Mouse (Mus musculus) gonadal fat pad, adult 2 months (tissue): ENCODE measurements around the gene Zic2. TPM values are rescaled to one million over a fixed set of nuclear protein-coding genes. Genes with fewer than 3 reads are reported as not detected.
"Not testable (repeated sequence)": the region's sequence is repeated elsewhere in the genome, so short reads cannot be mapped to it uniquely, and the experiment has no call there.

Source experiments
- DNase-seq: peaks from one replicate; pipeline ENCODE4 v3.0.0-alpha.2; 2012; ENCODE audit warnings: low read depth
- polyA plus RNA-seq: library from polyadenylated mRNA; depleted of rRNA; stranded (reverse); fragments of >200 nt; gene quantifications from 2 replicates; pipeline ENCODE4 v1.2.3, GENCODE M21; 2012

The Zic2 gene
- polyA plus RNA-seq, 1 experiment: 0.04 TPM

GRCm38 (mm10) chr14:122461966-122462365 is 13.3 kb upstream of the Zic2 start:
- DNase-seq: no peak

GRCm38 (mm10) chr14:122462689-122463079 is 12.6 kb upstream of the Zic2 start:
- no peak for DNase-seq

- no peak for DNase-seq
Measured at GRCm38 (mm10) chr14:122463080-122463691, 12.0 kb upstream of the Zic2 start.

- DNase-seq: not testable (repeated sequence)
Measured at GRCm38 (mm10) chr14:122463734-122464341, 11.4 kb upstream of the Zic2 start.

GRCm38 (mm10) chr14:122464351-122464762 is 10.9 kb upstream of the Zic2 start:
- no peak for DNase-seq

GRCm38 (mm10) chr14:122464763-122465741 is 10.2 kb upstream of the Zic2 start, which contains the start of gene Zic5:
Zic5 (minus strand) TSS chr14:122465677.
- DNase-seq: no peak

- DNase-seq: no peak
Measured at GRCm38 (mm10) chr14:122465931-122466490, 9.2 kb upstream of the Zic2 start.

GRCm38 (mm10) chr14:122466756-122467362 is 8.4 kb upstream of the Zic2 start:
- no peak for DNase-seq

- no peak for DNase-seq
Measured at GRCm38 (mm10) chr14:122467926-122468841, 7.1 kb upstream of the Zic2 start.

- DNase-seq: no peak
Measured at GRCm38 (mm10) chr14:122468971-122469755, 6.1 kb upstream of the Zic2 start.

GRCm38 (mm10) chr14:122471449-122472085 is 3.7 kb upstream of the Zic2 start:
- no peak for DNase-seq

- no peak for DNase-seq
Measured at GRCm38 (mm10) chr14:122472161-122472560, 3.1 kb upstream of the Zic2 start.

- no peak for DNase-seq
Measured at GRCm38 (mm10) chr14:122472647-122473046, 2.6 kb upstream of the Zic2 start.

- no peak for DNase-seq
Measured at GRCm38 (mm10) chr14:122473211-122473751, 2.0 kb upstream of the Zic2 start.

GRCm38 (mm10) chr14:122474041-122474890 is 969 bp upstream of the Zic2 start:
- DNase-seq: no peak

- no peak for DNase-seq
Measured at GRCm38 (mm10) chr14:122475557-122476040, 364 bp downstream of the Zic2 start.

- no peak for DNase-seq
Measured at GRCm38 (mm10) chr14:122476041-122476821, 996 bp downstream of the Zic2 start.
